Mouse (Mus musculus): ENCODE data around the gene Man2a1. TPM values are rescaled to one million over a fixed set of nuclear protein-coding genes. Genes with fewer than 3 reads are reported as not detected.
"Not testable (repeated sequence)": the region's sequence is repeated elsewhere in the genome, so short reads cannot be mapped to it uniquely, and the experiment has no call there.

The Man2a1 gene
- polyA plus RNA-seq, 1 experiment from 2014 or later: 1.6 TPM

DNA sequence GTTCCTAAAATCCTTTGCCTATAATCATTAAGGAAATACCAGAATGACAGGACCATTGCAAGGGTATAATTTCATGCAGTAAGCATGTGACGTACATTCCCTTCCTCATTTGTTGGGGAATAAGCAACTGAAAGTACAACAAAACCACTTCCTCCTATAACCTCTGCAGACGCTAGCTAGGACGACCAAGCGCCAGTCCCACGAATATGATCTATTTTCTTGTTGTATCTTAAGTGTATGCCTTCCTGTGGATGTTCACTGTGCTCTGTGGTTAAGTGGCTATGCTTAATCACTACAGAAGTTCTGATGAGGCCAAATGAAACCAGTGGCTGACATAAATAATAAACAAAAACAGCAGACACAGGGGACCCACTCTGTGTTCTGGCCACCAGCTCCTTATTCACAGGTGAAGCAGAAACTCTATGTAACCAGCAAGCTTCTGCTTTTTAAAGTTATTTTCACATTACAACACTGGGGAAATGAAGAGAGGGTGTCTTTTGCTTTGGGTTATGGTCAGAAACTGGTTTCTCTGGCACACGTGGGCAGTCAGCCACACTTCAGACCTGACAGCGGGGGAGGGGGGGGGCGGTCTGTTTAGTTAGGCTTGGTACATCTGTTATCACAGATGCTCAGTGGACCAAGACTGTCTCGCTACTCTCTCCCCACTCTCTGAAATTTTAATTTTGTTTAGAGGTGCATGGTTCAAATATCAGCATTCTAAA, 153.8 kb downstream of the Man2a1 start:
- Histone ChIP-seq H3K4me3 (ENCODE audit: low read depth, low read length) (no peak overlapping the region), H3K9ac (ENCODE audit: low read length) (no peak overlapping the region), H3K4me1 (ENCODE audit: control insufficient read depth, insufficient read depth, low read length) (no peaks in the 10 kb centered on the region), H3K4me2 (ENCODE audit: low read length) (no peak overlapping the region), H3K9me3 (replicated peaks; ENCODE audit: control insufficient read depth, low read length) (no peaks in the 10 kb centered on the region), H3K27ac (ENCODE audit: low read depth, low read length) (no peak overlapping the region), H3K36me3 (ENCODE audit: control insufficient read depth, insufficient read depth, low read length) (no peaks in the 10 kb centered on the region), H3K27me3 (replicated peaks; ENCODE audit: control insufficient read depth, insufficient read depth, low read length) (no peaks in the 10 kb centered on the region)
- DNase-seq (ENCODE audit: low spot score): no peak
- 76% methylated on average over 9 of the region's 9 CpGs for WGBS
- peak; percentile 54; the same call in 1 of the 2 replicates for ATAC-seq

DNA sequence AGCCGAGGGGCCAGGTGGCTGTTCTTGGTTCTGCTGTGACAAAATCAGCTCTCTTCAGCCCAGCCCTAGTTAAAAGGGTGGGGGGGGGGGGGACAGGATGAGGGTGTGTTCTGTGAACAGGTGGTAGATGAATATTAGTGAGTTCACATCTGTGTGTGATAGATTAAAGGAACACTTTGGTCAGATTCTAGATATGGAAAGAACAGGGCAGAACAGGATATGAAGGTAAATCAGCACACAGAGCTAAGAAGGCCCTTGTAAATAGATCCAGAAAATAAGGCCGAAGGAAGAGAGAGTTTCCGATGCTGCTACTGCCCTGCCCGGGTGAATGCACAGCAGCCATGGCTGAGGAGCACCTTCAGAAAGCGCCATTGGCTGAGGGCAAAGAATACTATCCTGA, 154.7 kb downstream of the Man2a1 start:
- no peak overlapping the region for H3K4me3 ChIP-seq (ENCODE audit: low read depth, low read length)
- H3K9me3 ChIP-seq (replicated peaks; ENCODE audit: control insufficient read depth, low read length): no peaks in the 10 kb centered on the region
- no peaks in the 10 kb centered on the region for H3K4me1 ChIP-seq (ENCODE audit: control insufficient read depth, insufficient read depth, low read length)
- no peak overlapping the region for H3K9ac ChIP-seq (ENCODE audit: low read length)
- ATAC-seq: no peak
- no peak for DNase-seq (ENCODE audit: low spot score)
- H3K27ac ChIP-seq (ENCODE audit: low read depth, low read length): no peak overlapping the region
- H3K4me2 ChIP-seq (ENCODE audit: low read length): no peak overlapping the region
- no peaks in the 10 kb centered on the region for H3K36me3 ChIP-seq (ENCODE audit: control insufficient read depth, insufficient read depth, low read length)
- no peaks in the 10 kb centered on the region for H3K27me3 ChIP-seq (replicated peaks; ENCODE audit: control insufficient read depth, insufficient read depth, low read length)
- 77% methylated on average over 5 of the region's 5 CpGs for WGBS

DNA sequence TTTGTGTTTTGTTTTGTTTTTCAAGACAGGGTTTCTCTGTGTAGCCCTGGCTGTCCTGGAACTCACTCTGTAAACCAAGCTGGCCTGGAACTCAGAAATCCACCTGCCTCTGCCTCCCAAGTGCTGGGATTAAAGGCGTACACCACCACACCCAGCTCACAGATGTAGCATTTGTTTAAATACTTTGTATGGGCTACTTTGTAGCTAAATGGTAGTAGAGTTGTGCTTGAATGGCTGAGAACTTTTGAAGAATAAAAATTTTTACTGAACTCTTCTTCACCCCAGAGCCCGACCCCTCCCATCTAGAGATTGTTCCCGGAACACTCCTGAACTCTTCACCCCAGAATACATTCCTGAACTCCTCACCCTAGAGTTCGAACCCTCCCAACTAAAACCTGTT, 162.1 kb downstream of the Man2a1 start:
- ATAC-seq; H3K4me2 ChIP-seq (ENCODE audit: low read length); H3K27ac ChIP-seq (ENCODE audit: low read depth, low read length): not testable (repeated sequence)

DNA sequence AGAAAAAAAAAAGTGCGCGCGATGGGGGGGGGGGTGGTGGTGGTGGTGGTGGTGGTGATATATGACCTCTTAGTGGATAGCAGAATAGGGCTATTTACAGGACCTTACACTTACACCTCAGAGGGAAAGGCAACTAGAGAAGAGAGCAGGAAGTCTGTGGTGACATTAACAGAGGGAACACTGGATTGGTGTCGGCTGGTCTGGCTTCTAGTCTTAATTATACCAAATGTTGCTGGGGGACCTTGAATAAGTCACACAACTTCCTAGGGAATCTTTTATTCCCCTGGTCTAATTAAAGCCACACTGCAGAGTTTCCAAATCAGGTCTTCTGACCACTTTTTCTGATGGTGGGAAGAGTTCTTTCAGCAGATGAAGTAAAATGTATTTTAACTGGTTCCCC, 163.0 kb downstream of the Man2a1 start:
- ATAC-seq: no peak
- Histone ChIP-seq H3K36me3 (ENCODE audit: control insufficient read depth, insufficient read depth, low read length) (no peaks in the 10 kb centered on the region), H3K27me3 (replicated peaks; ENCODE audit: control insufficient read depth, insufficient read depth, low read length) (no peaks in the 10 kb centered on the region), H3K4me3 (ENCODE audit: low read depth, low read length) (no peak overlapping the region), H3K9ac (ENCODE audit: low read length) (no peak overlapping the region), H3K27ac (ENCODE audit: low read depth, low read length) (no peak overlapping the region), H3K4me2 (ENCODE audit: low read length) (no peak overlapping the region), H3K4me1 (ENCODE audit: control insufficient read depth, insufficient read depth, low read length) (no peaks in the 10 kb centered on the region), H3K9me3 (replicated peaks; ENCODE audit: control insufficient read depth, low read length) (no peaks in the 10 kb centered on the region)
- no peak for DNase-seq (ENCODE audit: low spot score)
- WGBS: 93% methylated on average over 4 of the region's 4 CpGs

More for the DNA sequence above, 162.1 kb downstream of the Man2a1 start:
- not testable (repeated sequence) for H3K9me3 ChIP-seq (replicated peaks; ENCODE audit: control insufficient read depth, low read length); DNase-seq (ENCODE audit: low spot score); H3K9ac ChIP-seq (ENCODE audit: low read length); H3K4me1 ChIP-seq (ENCODE audit: control insufficient read depth, insufficient read depth, low read length); H3K4me3 ChIP-seq (ENCODE audit: low read depth, low read length); H3K36me3 ChIP-seq (ENCODE audit: control insufficient read depth, insufficient read depth, low read length); H3K27me3 ChIP-seq (replicated peaks; ENCODE audit: control insufficient read depth, insufficient read depth, low read length)
- WGBS: 96% methylated on average over 4 of the region's 4 CpGs

DNA sequence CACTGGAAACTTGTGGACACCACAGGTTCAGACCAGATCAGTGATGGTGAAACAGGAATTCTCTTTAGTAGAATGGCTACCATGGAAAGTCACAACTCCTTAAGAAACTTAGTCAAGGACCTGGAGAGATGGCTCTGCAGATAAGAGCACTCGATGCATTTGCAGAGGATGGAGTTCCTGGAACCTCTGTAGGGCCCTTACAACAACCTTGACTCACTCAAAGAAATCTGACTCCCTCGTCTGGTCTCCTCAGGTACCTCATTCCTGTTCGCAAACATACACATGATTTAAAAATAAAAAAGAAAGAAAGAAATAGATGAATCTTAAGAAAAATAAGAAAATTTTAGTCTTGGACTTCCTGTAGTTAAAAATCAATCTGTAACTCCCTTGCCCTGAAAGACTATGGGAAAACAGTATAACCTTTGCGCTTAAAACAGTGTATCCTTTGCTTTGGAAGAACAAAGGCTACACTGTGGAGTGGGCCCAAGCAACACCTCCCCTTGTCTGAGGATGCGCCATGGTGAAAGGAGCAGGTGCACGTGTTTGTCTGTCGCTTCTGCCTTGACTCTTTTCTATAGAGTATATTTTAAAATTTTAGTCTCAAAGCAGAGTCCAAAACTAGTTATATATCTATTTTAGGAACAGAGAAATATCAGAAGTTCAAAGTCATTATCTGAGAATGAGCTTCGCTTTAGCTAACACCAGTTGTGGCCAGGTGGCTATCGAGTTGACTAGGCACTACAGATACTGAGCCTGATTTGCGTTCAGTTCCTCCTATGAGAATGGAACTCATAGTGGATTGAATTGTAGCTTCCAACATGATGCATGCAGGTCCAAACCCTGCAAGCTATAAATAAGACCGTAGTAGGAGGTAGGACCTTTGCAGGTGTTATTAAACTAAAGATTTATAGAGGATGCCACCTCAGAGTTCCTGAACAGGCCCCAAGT, 163.9 kb downstream of the Man2a1 start:
- H3K36me3 ChIP-seq (ENCODE audit: control insufficient read depth, insufficient read depth, low read length): no peaks in the 10 kb centered on the region
- no peak overlapping the region for H3K4me2 ChIP-seq (ENCODE audit: low read length)
- no peaks in the 10 kb centered on the region for H3K4me1 ChIP-seq (ENCODE audit: control insufficient read depth, insufficient read depth, low read length)
- no peak overlapping the region for H3K27ac ChIP-seq (ENCODE audit: low read depth, low read length)
- 93% methylated on average over 11 of the region's 11 CpGs for WGBS
- no peak overlapping the region for H3K4me3 ChIP-seq (ENCODE audit: low read depth, low read length)
- no peak for DNase-seq (ENCODE audit: low spot score)
- no peak overlapping the region for H3K9ac ChIP-seq (ENCODE audit: low read length)
- H3K27me3 ChIP-seq (replicated peaks; ENCODE audit: control insufficient read depth, insufficient read depth, low read length): no peaks in the 10 kb centered on the region
- H3K9me3 ChIP-seq (replicated peaks; ENCODE audit: control insufficient read depth, low read length): no peaks in the 10 kb centered on the region
- no peak for ATAC-seq

DNA sequence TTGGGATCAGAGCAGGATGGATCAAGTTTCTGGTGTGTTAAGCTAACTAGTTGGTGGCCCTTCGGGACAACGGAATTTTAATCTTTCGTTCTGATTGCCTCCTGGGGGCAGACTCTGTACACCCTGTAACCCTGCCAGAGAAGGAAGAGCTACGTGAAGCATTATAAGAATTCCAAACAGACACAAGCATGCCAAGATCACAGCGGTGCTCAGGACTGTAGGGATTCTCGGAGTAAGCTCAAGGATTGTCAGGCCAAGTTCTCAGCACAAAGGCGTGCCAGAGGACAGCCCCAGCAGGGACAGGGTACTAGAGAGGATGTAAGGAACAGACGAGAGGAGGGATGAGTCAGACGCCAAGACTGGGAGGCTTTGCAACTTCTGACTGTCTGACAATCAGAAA, 164.8 kb downstream of the Man2a1 start:
- no peaks in the 10 kb centered on the region for H3K9me3 ChIP-seq (replicated peaks; ENCODE audit: control insufficient read depth, low read length)
- H3K27me3 ChIP-seq (replicated peaks; ENCODE audit: control insufficient read depth, insufficient read depth, low read length): no peaks in the 10 kb centered on the region
- H3K36me3 ChIP-seq (ENCODE audit: control insufficient read depth, insufficient read depth, low read length): no peaks in the 10 kb centered on the region
- ATAC-seq (no peak), DNase-seq (ENCODE audit: low spot score) (no peak)
- H3K4me3 ChIP-seq (ENCODE audit: low read depth, low read length): no peak overlapping the region
- H3K9ac ChIP-seq (ENCODE audit: low read length): no peak overlapping the region
- H3K4me2 ChIP-seq (ENCODE audit: low read length): no peak overlapping the region
- 72% methylated on average over 9 of the region's 9 CpGs for WGBS
- no peaks in the 10 kb centered on the region for H3K4me1 ChIP-seq (ENCODE audit: control insufficient read depth, insufficient read depth, low read length)
- H3K27ac ChIP-seq (ENCODE audit: low read depth, low read length): no peak overlapping the region

DNA sequence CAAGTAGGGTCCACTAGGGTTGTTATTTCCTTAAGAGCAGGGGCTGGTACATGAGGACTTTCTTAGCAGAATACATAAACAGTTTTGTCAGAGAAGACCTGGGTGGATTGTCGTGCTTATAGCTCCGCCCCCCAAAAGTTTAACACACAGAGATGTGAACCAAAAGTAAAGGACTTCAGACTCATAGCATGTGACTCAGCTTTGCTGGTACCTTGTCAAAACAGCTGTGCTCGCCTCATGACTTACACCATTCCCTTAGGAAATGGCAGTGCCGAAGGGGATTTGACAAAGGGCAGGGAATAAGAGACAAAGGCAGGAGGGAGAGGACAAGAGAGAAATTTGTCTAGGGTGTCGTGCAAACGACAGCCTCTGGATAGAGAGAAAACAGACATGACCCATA, 166.0 kb downstream of the Man2a1 start:
- ATAC-seq (no peak), DNase-seq (ENCODE audit: low spot score) (no peak)
- no peak overlapping the region for H3K4me3 ChIP-seq (ENCODE audit: low read depth, low read length)
- H3K4me2 ChIP-seq (ENCODE audit: low read length): no peak overlapping the region
- no peaks in the 10 kb centered on the region for H3K27me3 ChIP-seq (replicated peaks; ENCODE audit: control insufficient read depth, insufficient read depth, low read length)
- 76% methylated on average over 6 of the region's 6 CpGs for WGBS
- H3K9ac ChIP-seq (ENCODE audit: low read length): no peak overlapping the region
- no peaks in the 10 kb centered on the region for H3K4me1 ChIP-seq (ENCODE audit: control insufficient read depth, insufficient read depth, low read length)
- H3K27ac ChIP-seq (ENCODE audit: low read depth, low read length): no peak overlapping the region
- no peaks in the 10 kb centered on the region for H3K9me3 ChIP-seq (replicated peaks; ENCODE audit: control insufficient read depth, low read length)
- H3K36me3 ChIP-seq (ENCODE audit: control insufficient read depth, insufficient read depth, low read length): no peaks in the 10 kb centered on the region

DNA sequence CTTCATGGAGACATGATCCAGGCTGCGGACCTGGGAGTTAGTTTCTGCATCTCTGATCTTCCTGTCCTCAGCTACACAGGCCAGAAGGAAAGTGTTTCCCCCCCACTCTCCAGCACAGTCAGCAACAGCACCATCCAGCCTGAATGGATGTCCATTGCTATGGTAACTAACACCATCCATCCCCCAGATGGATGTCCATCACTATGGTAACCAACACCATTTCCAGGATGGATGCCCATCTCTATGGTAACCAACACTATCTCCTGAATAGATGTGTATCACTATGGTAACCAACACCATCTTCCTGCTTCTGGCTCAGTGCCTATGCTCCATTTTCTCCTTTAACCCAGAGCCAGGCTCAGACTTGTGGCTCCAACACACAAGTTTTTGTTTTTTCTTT, 169.7 kb downstream of the Man2a1 start:
- Histone ChIP-seq H3K9me3 (replicated peaks; ENCODE audit: control insufficient read depth, low read length) (no peaks in the 10 kb centered on the region), H3K4me1 (ENCODE audit: control insufficient read depth, insufficient read depth, low read length) (no peaks in the 10 kb centered on the region), H3K9ac (ENCODE audit: low read length) (no peak overlapping the region), H3K4me3 (ENCODE audit: low read depth, low read length) (no peak overlapping the region), H3K4me2 (ENCODE audit: low read length) (no peak overlapping the region), H3K27me3 (replicated peaks; ENCODE audit: control insufficient read depth, insufficient read depth, low read length) (no peaks in the 10 kb centered on the region), H3K36me3 (ENCODE audit: control insufficient read depth, insufficient read depth, low read length) (no peaks in the 10 kb centered on the region), H3K27ac (ENCODE audit: low read depth, low read length) (no peak overlapping the region)
- peak; percentile 81 for DNase-seq (ENCODE audit: low spot score)
- ATAC-seq: peak; percentile 76
- 85% methylated on average over 1 of the region's 1 CpGs for WGBS

DNA sequence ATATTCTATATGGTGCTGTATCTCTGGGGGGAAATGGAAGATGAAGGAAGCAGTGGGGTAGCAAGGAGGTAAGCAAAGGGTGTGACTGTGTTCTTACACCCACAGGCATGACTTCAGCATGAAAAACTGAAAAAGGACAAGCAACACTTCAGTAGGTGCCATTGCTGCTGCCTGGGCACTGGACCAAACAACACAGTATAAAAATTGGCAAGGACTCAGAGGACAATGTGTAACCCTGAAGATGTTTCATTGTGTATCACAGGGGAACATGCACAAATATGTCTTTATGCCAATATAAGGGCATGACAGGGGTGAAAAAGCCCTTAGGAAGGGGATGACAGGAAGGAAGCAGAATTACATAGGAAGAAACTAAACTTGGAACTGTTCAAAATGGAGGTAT, 172.1 kb downstream of the Man2a1 start:
- Histone ChIP-seq H3K9ac (ENCODE audit: low read length) (no peak overlapping the region), H3K4me2 (ENCODE audit: low read length) (no peak overlapping the region), H3K4me3 (ENCODE audit: low read depth, low read length) (no peak overlapping the region), H3K4me1 (ENCODE audit: control insufficient read depth, insufficient read depth, low read length) (no peaks in the 10 kb centered on the region), H3K36me3 (ENCODE audit: control insufficient read depth, insufficient read depth, low read length) (no peaks in the 10 kb centered on the region), H3K27ac (ENCODE audit: low read depth, low read length) (no peak overlapping the region), H3K9me3 (replicated peaks; ENCODE audit: control insufficient read depth, low read length) (no peaks in the 10 kb centered on the region), H3K27me3 (replicated peaks; ENCODE audit: control insufficient read depth, insufficient read depth, low read length) (no peaks in the 10 kb centered on the region)
- no peak for ATAC-seq
- DNase-seq (ENCODE audit: low spot score): no peak
